Mouse (Mus musculus): Measurements from ENCODE around the gene Tnfaip6.
"Not testable (repeated sequence)": the region's sequence is repeated elsewhere in the genome, so short reads cannot be mapped to it uniquely, and the experiment has no call there.

Gene Tnfaip6

DNA sequence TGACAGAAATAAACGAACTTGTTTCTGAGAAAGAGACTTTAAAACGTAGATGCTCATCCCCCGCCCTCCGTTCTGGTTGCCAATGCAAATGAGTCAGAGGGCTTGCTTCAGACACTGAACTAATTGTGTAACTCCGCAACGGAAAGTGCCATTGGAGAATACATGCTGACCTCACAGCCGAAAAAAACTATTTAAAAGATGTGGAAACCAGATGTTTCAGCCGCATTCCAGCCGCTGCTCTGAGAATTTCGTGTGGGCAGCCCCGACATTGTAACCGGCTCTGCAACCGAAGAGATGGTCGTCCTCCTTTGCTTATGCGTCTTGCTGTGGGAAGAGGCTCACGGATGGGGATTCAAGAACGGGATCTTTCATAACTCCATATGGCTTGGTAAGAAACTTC lies at the start of gene Tnfaip6:
Gene Tnfaip6 (plus strand): TSS at position 128 of the 400 bp plus-strand sequence.
- DNase-seq (ENCODE audit: low read depth, low spot score): no peak

DNA sequence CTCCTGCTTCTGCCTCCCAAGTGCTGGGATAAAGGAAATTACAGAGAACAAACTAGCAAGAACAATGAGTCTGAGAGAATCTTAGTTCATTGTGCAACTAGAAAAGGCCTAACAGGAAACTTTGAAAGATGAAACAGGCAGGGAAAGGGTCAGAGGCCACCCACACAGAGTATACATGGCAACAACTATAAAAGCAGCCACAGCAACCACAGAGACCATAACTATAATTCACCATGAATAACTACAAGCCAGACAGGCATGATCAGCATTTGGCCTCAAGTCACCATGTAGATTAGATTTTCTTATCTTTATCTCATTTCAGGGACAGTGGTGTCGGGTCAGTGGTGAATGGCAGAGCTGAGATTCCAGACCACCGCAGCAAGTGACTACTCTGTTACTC lies 48.2 kb upstream of the Tnfaip6 start:
- no peak for DNase-seq (ENCODE audit: low read depth, low spot score)

DNA sequence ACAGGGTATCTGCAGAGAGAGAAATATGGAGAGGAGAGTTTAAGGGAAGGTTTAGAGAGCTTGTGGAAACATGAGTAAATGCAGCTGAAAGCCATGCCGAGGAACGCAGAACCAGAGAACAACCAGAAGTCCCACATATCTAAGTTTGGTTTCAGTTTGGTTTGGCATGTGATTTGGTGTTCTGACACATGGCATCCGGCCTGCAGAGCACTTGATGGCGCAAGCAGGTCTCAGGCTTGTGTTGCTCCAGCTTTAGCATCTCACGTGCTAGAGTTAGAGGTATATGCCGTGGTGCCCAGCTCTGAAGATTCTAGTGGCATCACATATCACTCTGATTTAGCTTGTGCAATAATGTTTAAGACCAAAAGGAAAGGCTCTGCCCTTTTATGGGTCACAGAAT lies 46.4 kb upstream of the Tnfaip6 start:
- no peak for DNase-seq (ENCODE audit: low read depth, low spot score)

DNA sequence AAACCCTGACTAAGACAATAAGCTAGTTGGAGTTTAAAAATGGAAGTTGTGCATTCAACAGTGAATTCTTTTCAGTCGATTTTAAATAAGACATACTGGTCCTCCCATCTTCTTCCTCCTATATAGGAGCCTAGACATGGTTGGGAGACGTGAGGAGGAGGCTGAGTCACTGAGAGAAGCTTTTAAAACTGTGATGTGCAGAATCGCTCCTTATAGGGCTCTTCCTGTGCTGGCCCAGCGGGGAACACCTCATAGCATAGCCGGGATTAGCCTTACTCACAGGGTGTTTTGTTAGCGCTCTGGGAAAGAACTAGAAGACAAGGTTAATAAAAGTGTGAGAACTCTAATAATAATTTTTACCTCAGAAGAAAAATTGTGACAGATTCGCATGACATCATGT lies 37.8 kb upstream of the Tnfaip6 start:
- DNase-seq (ENCODE audit: low read depth, low spot score): no peak

DNA sequence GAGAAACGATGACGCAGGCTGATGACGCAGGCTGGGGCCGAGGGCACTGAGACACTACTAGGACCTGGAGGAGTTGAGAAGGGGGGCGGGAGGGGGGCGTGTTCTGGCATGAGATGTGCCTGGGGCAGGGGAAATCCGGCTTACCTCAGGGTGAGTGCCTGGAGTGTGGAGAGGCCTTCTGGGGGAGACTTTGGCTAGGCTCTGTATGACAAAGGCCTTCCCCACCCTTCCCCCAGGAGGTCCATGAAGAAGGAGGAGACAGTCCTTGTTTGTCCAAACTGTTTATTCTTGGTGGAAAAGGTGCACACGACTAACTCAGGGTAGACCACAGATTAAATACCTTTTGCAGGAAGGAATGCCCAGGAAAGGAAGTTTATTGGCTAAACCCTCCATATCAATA lies 36.3 kb upstream of the Tnfaip6 start:
- DNase-seq (ENCODE audit: low read depth, low spot score): no peak

DNA sequence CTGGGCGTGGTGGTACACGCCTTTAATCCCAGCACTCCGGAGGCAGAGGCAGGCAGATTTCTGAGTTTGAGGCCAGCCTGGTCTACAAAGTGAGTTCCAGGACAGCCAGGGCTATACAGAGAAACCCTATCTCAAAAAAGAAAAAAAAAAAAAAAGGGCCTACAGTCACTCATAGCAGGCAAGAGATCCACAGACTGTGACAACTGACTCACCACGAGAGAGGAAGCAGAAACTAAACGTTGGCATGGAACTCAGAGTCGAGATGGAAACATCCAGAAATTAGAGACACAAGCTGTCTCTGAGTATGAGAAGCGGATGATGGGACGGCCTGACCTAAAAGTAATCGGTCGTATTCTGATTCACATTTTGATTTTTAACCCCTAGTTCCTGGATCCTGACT lies 35.5 kb upstream of the Tnfaip6 start:
- DNase-seq (ENCODE audit: low read depth, low spot score): not testable (repeated sequence)

DNA sequence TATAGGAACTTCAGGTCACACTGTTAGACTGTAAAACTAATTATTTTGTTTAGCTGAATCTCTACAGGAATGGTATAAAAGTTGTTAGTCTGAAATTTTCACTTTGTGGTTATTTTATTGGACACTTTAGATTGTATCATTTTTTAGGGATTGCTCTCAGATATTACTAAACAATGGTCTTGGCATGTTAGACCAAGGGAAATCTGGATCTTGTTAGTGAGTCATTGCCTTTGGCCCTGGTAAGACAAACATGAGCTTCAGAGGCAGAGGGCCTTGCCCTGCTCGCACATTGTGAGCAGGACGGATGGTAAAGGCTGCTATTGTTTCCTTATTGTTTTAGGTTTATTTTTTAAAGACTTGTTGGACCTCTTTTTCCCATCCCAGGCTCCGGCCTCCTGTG lies 31.4 kb upstream of the Tnfaip6 start:
- no peak for DNase-seq (ENCODE audit: low read depth, low spot score)

DNA sequence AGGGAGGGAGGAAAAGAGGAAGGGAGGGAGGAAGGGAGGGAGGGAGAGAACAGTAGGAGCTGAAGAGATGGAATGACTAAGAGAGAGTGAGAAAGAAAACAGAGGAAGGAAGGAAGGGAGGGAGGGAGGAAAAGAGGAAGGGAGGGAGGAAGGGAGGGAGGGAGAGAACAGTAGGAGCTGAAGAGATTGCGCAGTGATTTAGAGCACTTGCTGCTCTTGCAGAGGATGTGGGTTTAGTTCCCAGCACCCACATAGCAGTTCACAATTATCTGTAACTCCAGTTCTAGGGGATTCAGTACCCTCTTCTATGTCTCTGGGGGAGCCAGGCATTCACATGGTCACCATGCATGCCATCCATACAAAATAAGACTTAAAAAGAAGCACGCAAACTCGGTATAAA lies 26.0 kb upstream of the Tnfaip6 start:
- not testable (repeated sequence) for DNase-seq (ENCODE audit: low read depth, low spot score)

DNA sequence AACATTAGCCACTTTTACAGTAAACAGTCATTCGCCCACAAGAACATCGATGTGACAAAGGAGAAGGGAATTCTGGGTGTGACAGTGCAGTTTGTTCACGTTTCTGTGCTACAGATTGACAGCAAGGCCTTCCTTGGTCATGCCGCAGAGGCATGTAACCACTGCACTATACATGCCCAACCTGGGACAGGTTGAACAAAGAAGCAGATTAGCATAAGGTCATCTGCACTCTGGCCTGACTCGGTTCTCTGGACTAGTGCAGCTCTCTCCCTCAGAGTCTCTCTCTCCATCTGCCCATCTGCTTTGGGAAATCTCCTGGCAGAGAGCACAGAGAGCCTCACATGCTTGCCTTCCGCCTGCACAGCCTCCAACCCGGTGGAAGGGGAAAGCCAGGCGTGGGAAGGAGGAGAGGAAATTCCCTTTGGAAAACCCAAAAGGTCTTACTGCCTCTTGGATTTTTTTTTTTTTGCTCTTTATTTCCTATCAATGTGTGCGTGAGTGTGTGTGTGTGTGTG lies 24.4 kb upstream of the Tnfaip6 start:
- DNase-seq (ENCODE audit: low read depth, low spot score): no peak

DNA sequence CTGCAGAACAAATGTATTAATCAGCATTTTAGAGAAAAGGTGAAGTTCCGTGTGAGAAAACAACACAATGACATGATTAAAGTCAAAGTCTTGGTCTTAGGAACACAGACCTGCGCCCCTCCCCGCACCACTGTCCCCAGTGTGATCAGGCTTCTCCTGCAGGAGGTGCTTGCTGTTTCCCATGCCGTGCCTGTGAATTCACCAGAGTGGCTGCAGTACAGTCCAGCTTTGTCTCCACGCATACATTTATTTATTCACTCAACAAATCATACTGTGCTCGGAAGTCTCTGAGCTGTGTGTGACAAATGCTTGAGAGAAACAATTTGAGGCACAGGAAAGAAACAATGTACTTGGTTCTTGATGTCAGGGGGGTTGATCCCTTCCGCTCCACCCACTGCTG lies 21.4 kb upstream of the Tnfaip6 start:
- no peak for DNase-seq (ENCODE audit: low read depth, low spot score)

DNA sequence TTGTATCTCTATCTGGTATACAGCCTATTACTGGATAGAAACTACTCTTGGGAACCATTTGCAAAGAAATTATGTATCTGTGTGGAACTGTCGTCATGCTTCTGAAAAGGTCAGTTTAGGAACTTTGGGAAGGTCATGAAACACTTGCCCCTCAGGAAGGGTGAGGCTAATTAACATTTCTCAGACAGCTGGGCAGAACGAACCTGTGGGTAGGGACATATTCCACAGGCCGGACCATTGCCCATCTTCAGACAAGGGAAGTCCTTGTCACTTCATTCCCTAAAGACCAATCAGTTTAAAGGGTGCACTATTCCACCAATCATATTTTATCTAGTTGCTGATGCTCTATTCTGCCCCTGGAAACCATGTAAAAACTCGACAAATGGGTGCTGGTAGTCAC lies 10.7 kb upstream of the Tnfaip6 start:
- no peak for DNase-seq (ENCODE audit: low read depth, low spot score)

DNA sequence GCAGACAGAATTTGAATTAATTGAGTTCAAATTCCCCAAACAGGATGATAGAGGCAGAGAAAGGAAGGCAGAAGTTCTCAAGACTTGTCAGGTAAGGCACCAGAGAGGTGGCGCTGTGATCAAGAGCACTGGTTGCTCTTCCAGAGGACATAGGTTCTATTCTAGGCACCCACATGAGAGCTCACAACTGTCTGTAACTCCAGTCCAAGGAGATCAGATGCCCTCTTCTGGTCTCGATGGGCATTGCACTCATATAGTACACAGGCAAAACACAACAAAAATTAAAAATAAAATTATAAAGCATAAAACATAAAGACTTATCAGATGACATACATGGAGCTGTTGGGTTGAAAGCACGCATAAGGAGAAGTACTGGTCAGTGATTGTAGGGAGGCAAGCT lies 8.4 kb upstream of the Tnfaip6 start:
- no peak for DNase-seq (ENCODE audit: low read depth, low spot score)

DNA sequence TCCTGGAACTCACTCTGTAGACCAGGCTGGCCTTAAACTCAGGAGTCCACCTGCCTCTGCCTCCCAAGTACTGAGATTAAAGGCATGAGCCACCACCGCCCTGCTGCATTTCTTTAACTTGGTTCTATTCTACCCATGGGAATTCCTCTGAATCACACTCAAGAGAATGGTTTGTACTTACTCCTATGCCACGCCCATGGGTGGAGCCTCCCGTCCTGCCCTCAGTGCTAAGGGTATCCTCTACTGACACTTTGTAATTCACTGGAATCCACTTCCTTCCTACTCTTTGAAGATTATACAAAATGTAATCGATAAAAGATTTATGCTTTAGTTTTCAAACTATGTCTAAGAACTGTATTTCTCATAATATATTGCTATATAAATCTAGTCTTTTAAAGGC lies 6.3 kb upstream of the Tnfaip6 start:
- DNase-seq (ENCODE audit: low read depth, low spot score): no peak

DNA sequence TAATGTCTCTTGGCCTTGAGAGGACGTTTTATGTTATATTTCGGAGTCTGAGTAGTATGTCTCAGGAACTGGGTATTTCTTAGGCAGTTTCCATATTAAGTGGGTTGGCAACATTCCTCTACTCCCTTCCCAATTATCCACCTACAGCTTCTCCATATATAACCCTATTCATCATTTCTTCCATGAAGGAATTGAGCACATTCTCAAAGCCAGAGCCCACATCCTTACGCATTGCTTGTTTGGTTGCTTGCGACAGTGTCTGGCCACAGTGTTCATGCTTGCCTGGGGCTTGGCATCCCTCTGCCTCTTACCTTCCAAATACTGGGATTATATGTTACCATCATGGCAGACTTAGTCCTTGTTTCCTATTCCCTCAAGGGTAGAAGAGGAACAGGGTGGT lies 3.2 kb upstream of the Tnfaip6 start:
- no peak for DNase-seq (ENCODE audit: low read depth, low spot score)

DNA sequence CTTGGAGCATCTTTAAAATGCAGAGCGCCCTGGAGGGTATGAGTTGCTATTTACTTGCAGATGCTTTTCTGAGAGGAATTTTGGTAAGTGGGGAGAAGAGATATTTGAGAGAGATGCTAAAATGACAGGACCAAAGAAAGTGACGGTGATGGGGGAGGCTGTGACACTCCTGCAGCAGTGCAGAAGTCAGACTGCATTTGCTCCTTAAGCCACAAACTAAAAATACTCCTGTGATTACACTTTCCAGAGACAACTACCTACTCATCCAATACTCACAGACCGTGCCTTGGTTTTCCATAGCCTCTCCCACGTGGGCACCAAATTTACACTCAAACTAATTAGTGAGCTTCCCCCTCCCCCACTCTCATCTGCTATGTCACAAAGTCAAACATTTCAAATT lies 2.7 kb upstream of the Tnfaip6 start:
- DNase-seq (ENCODE audit: low read depth, low spot score): no peak

DNA sequence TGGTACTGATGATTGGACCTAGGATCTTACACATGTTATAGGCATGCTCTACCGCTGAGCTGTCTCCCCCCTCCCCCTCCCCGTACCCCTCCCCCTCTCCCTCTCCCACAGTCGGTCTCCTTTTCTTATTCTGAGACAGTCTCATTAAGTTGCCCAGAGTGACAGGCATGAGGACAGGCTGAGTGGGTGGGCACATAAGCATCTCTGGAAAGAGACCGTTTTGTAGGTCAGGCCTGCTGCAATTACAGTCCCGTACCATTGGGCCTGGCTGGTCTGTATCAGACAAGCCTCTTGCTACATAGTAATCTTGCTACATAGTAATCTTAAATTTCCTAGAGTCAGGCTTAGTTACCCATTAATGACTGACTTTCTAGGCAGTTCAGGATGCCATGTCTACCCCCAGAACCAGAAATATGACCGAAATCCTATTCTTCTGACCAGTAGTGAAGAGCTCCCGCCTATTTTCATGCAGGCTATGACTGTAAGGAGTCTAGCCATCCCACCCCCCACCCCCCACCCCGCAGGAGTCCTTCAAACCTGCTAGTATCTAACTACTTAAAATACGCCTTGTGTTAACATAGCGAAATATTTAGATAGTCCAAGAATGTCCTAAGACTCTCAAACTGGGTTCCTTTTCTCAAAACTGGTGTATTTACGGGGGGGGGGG lies 747 bp upstream of the Tnfaip6 start:
- no peak for DNase-seq (ENCODE audit: low read depth, low spot score)

DNA sequence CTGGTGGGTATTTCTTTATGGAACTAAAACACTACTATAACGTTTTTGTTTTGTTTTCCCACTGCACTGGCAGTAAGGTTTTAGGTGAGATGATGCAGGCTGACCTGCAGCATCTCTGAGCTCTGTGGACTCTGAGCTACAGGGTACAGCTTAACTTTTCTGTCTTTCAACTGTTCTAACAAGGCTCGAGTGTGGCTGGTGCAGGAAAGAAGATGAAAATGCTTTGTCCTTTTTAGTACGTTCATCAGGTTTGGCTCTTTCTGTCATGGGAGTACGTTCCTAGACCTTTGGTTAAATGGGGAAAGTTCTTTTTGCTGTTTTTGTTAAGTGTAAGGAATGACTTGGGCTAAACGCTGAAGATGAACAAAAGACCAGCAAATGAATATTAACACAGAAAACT lies 749 bp downstream of the Tnfaip6 start:
- no peak for DNase-seq (ENCODE audit: low read depth, low spot score)

DNA sequence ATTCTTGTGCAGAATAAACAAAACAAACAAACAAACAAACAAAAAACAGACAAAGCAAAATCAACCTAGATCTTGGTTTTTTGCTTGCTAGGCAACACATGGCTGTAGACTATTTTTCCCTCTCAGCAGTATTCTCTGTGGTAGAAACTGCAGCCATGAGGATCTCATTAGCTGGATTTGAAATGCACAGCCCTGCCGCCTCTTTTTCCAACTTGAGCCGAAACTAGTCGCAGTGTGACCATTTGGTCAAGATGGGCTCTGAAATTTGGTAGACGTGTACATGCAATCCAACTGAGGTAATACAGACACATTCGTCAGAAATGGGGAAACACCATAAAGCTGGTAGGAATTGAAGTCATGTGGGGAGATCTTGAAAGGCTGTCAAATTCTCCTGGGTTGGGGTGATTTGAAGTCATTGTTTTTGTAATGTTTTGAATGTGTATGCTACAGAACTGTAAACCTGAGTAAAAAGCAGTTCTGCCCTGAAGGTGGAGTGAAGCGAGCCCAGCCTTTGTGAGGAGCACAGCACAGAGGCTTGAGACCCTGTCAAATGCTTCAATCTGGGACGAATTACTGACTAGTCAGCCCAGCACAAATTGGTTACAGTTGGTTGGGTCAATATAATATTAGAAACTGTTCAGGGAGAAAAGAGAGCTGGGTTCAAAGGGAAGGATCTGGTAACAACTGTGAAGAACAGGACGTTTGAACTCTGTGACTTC lies 1.4 kb downstream of the Tnfaip6 start:
- DNase-seq (ENCODE audit: low read depth, low spot score): no peak

DNA sequence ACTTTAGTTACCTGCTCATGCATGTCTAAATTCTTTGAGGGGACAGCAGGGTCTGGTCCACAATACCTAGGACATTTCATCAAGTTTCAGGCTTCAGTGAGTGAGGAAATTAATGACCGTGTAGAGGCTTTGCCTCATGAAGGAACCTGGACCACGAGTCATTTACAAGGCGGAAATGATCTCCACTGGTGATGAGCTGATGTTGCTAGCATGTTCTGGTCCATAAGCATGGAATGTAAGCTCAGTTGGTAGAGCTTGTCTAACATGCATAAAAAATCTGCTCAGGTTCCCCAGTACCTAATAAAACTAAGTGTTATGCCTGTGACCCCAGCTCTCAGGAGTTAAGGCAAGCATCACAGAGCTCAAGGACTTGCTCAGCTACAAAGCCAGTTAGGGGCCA lies 4.3 kb downstream of the Tnfaip6 start:
- no peak for DNase-seq (ENCODE audit: low read depth, low spot score)

DNA sequence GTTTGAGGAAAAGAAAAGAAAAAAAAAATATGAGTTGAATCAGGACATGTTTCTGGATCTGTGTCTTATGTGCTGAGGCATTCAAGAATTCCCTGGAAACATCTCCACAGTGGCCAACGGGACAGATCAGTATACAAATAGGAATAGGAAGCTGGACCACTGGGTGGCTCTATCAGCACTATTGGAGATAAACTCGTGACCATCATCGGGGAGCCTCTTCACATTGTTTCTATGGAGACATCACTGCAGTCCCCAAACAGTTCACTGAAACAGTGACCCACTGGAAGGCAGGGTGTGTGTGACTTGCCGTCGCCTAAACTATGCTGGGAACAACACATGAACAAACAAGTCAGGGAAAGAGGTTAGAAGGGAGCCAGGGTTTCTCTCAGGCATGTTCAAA lies 4.9 kb downstream of the Tnfaip6 start:
- DNase-seq (ENCODE audit: low read depth, low spot score): no peak

DNA sequence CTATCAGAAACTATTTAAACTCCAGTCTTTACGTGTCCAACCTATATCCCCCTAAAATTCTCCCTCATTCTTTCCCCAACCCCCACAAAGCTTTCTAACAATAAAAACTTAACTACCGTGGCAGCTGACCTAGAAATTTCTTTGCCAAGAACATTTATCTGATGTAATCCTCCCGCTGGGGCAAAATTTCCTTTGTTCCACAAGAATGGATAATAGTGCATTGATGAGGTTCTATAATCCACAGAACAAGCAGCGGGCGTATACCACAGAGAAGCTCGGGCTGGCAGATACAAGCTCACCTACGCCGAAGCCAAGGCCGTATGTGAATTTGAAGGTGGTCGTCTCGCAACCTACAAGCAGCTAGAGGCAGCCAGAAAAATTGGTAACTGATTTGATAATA lies 5.7 kb downstream of the Tnfaip6 start:
- no peak for DNase-seq (ENCODE audit: low read depth, low spot score)

DNA sequence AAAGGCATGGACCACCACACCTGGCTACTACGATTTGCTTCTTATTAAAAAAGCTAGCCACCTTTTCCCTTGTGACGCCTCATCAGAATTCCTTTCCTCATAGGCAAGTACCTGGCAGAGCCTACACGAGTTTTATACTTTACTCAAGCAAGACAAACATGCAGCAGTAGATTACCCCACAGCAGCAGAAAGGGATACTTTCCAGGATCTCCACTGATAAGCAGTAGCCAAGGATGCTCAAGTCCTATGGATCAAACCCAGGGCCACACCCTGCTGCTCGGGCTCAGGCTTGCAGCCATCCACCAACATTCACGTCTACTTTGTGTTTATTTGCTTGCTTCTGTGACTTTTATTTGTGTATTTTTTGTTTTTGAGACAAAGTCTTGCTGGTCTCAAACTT lies 8.2 kb downstream of the Tnfaip6 start:
- DNase-seq (ENCODE audit: low read depth, low spot score): no peak

DNA sequence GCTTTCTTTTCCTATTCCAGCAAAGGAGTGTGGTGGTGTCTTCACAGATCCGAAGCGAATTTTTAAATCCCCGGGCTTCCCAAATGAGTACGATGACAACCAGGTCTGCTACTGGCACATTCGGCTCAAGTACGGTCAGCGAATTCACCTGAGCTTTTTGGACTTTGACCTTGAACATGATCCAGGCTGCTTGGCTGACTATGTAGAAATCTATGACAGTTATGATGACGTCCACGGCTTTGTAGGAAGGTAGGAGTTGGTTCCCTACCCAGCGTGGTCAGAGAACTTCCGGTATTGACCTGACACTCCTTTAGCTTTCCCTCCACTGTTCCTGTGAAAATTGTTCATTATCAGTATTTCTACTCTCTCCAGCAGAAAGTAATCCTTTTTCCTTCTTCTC lies 13.0 kb downstream of the Tnfaip6 start:
- DNase-seq (ENCODE audit: low read depth, low spot score): no peak
